Comparison of ENCODE assay signal across 8 mouse cellular contexts in the genomic region with DNA sequence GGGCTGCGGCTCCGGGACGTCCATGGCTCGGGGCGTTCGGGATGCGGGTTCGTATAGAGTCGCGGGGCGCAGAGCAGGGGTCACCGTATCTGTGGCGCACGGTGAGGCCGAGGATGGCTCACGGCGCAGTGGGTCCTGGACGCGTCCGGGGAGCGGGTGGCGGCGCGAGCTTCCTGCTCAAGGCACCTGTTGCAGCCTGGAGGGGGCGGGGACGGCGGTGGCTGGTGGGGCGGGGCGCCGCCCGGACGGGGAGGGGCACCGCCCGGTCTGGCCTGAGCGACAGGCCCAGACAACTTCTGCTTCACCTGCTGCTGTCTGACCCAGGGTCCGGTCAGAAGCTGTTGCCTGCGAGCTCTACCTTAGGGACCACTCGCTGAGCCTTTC. TPM values are rescaled to one million over a fixed set of nuclear protein-coding genes. Genes with fewer than 3 reads are reported as not detected.
DNase-seq lines count a peak whose midpoint lies in the region; ATAC-seq lines count a peak whose summit lies in the region.

No protein-coding gene starts in this region.

- peak; percentile 87 for DNase-seq in CD4-positive, CD25-positive, alpha-beta regulatory T cell, adult 2 months (ENCODE audit: low read depth, low spot score)
- DNase-seq in adrenal gland, adult 2 months: peak; percentile 69
- peak; percentile 70 for DNase-seq in gastrocnemius, postnatal 25 days
- DNase-seq in kidney, adult 8-10 months: peak; percentile 41 to 52
- peak; percentile 47 for DNase-seq in retina, embryonic 14.5 days (ENCODE audit: low spot score)
- no peak for DNase-seq in adipocyte (ENCODE audit: low spot score)
- no peak for DNase-seq in left cerebral cortex, postnatal 25 days (ENCODE audit: low spot score in 2 of 2)

- peak overlapping the region; percentile 74 for H3K4me2 ChIP-seq in lung, embryonic 15.5 days

- H3K27me3 ChIP-seq in lung, embryonic 15.5 days: peaks cover 27% of the 10 kb centered on the region

- intact Hi-C loops in left cerebral cortex, postnatal 25 days (cut with DNase I): no loop called here

- peak overlapping the region; percentile 50 for H3K9ac ChIP-seq in lung, embryonic 15.5 days

- H3K4me3 ChIP-seq in lung, embryonic 15.5 days: peak overlapping the region; percentile 51

- no peaks in the 10 kb centered on the region for H3K36me3 ChIP-seq in lung, embryonic 15.5 days

- H3K27ac ChIP-seq in lung, embryonic 15.5 days: no peak overlapping the region

- ATAC-seq in lung, embryonic 15.5 days (ENCODE audit: borderline replicate concordance, extremely low read depth, low FRiP score, low TSS enrichment): peak; percentile 72; the same call in 1 of the 2 replicates

- no peaks in the 10 kb centered on the region for H3K9me3 ChIP-seq in lung, embryonic 15.5 days

- 2% methylated on average over 37 of the region's 38 CpGs for WGBS in lung, embryonic 15.5 days

- H3K4me1 ChIP-seq in lung, embryonic 15.5 days: peaks cover 17% of the 10 kb centered on the region

RNA-seq across cellular contexts. Expression of a gene that starts 11.3 kb away (rescaled TPM):
- 1 to 10 TPM; 3.5 to 4.9 TPM for total RNA-seq in adrenal gland, adult 2 months (2021)
- 2.8 and 4.7 TPM in 2 replicates for polyA plus RNA-seq in adrenal gland, adult 2 months (2012; rRNA removed)
- 1 to 10 TPM; 6.4 to 7.7 TPM for total RNA-seq in gastrocnemius, postnatal 25 days (2021)
- 1.2 and 1.8 TPM in 2 replicates for polyA plus RNA-seq in lung, embryonic 15.5 days (2015; fragmentation: Nextera tagmentation; extraction: Ambion mirVana)
- 10 to 100 TPM in 1 of 2 experiments, 1 to 10 TPM in 1; 8.5 to 14.3 TPM for total RNA-seq in left cerebral cortex, postnatal 25 days (2021)

Comparison
In these comparisons a context has a peak if more than half of its experiments do, and no peak if none do; other contexts are left out.
1. DNase-seq: peak in CD4-positive, CD25-positive, alpha-beta regulatory T cell, adult 2 months (single experiment), adrenal gland, adult 2 months (single experiment), gastrocnemius, postnatal 25 days (single experiment), kidney, adult 8-10 months (2 of 2) and retina, embryonic 14.5 days (single experiment); none in adipocyte (single experiment) and left cerebral cortex, postnatal 25 days (0 of 2).